Mouse (Mus musculus) spleen, adult 2 months (tissue): ENCODE data around the gene Degs2.

Source experiments
- CTCF ChIP-seq: fragments of 200-500 bp; IDR thresholded peaks from 2 replicates; pipeline ENCODE4 v1.5.1; 2011; ENCODE audit warnings: mild to moderate bottlenecking, inconsistent platforms; ENCODE audit not compliant: insufficient read depth, insufficient read length, insufficient replicate concordance; ENCODE audit errors: extremely low read depth
- POLR2A ChIP-seq: fragments of 200-500 bp; IDR thresholded peaks from 2 replicates; pipeline ENCODE4 v1.6.1; 2011; ENCODE audit warnings: low read depth, low read length, inconsistent platforms

DNA sequence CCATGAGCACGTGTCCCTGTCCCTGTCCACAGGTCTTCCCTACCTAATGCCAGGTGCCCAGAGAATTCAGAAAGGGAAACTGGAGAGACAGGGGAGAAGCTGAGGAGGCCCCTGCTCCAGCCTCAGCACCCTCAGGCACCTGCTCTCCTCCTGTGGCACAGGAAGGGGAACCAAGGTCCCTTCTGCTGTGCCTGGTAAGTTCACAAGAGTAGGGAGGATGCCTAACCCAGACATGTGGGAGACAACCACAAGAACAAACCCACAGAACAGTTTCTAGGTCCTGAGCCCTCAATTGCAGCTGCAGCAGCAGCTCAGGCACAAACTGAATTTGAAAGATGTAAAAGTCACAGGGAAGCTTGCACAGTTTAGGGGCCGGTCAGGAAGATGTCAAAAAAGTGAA is 894 bp downstream of the Degs2 start:
- TF ChIP-seq CTCF = no peak
- TF ChIP-seq POLR2A = no peak
